Mouse (Mus musculus): ENCODE data around the gene Kcnj12. TPM values are rescaled to one million over a fixed set of nuclear protein-coding genes. Genes with fewer than 3 reads are reported as not detected.

The Kcnj12 gene
- polyA plus RNA-seq, 1 experiment from 2014 or later, result 0.30 TPM

- 32% methylated on average over 9 of the region's 9 CpGs for WGBS
- H3K27ac ChIP-seq (ENCODE audit: low read depth), result no peak overlapping the region
- no peak for TF ChIP-seq CTCF (IDR thresholded peaks at IDR 0.05; ENCODE audit: low read depth)
- no peak overlapping the region for H3K4me3 ChIP-seq (ENCODE audit: low read depth, low read length)
- H3K4me2 ChIP-seq, result no peak overlapping the region
- H3K36me3 ChIP-seq (ENCODE audit: insufficient read depth), result no peaks in the 10 kb centered on the region
- H3K9me3 ChIP-seq (ENCODE audit: low read depth, low read length), result no peaks in the 10 kb centered on the region
- peak; percentile 7 for DNase-seq
- H3K9ac ChIP-seq, result no peak overlapping the region
- no peaks in the 10 kb centered on the region for H3K4me1 ChIP-seq (ENCODE audit: insufficient read depth)
- H3K27me3 ChIP-seq (ENCODE audit: insufficient read depth, low read length), result no peaks in the 10 kb centered on the region
- ATAC-seq (ENCODE audit: insufficient read depth), result no peak
These were observed 10.5 kb upstream of the Kcnj12 start for GRCm38 (mm10) chr11:61011736-61012294.

- no peaks in the 10 kb centered on the region for H3K4me1 ChIP-seq (ENCODE audit: insufficient read depth)
- H3K9ac ChIP-seq, result no peak overlapping the region
- ATAC-seq (ENCODE audit: insufficient read depth) (no peak), DNase-seq (no peak)
- H3K9me3 ChIP-seq (ENCODE audit: low read depth, low read length), result no peaks in the 10 kb centered on the region
- no peak for TF ChIP-seq CTCF (IDR thresholded peaks at IDR 0.05; ENCODE audit: low read depth)
- 24% methylated on average over 8 of the region's 8 CpGs for WGBS
- no peak overlapping the region for H3K27ac ChIP-seq (ENCODE audit: low read depth)
- H3K4me2 ChIP-seq, result no peak overlapping the region
- no peaks in the 10 kb centered on the region for H3K36me3 ChIP-seq (ENCODE audit: insufficient read depth)
- H3K4me3 ChIP-seq (ENCODE audit: low read depth, low read length), result no peak overlapping the region
- H3K27me3 ChIP-seq (ENCODE audit: insufficient read depth, low read length), result peaks cover 25% of the 10 kb centered on the region
These were observed 5.4 kb upstream of the Kcnj12 start for GRCm38 (mm10) chr11:61016866-61017398.

GRCm38 (mm10) chr11:61021129-61021528, 1.2 kb upstream of the Kcnj12 start:
- H3K4me1 ChIP-seq (ENCODE audit: insufficient read depth), result no peaks in the 10 kb centered on the region
- H3K4me3 ChIP-seq (ENCODE audit: low read depth, low read length), result no peak overlapping the region
- no peaks in the 10 kb centered on the region for H3K36me3 ChIP-seq (ENCODE audit: insufficient read depth)
- no peak overlapping the region for H3K4me2 ChIP-seq
- DNase-seq (no peak), ATAC-seq (ENCODE audit: insufficient read depth) (no peak)
- no peak for TF ChIP-seq CTCF (IDR thresholded peaks at IDR 0.05; ENCODE audit: low read depth)
- H3K27ac ChIP-seq (ENCODE audit: low read depth), result no peak overlapping the region
- no peaks in the 10 kb centered on the region for H3K9me3 ChIP-seq (ENCODE audit: low read depth, low read length)
- 68% methylated on average over 5 of the region's 5 CpGs for WGBS
- peaks cover 56% of the 10 kb centered on the region for H3K27me3 ChIP-seq (ENCODE audit: insufficient read depth, low read length)
- H3K9ac ChIP-seq, result no peak overlapping the region

GRCm38 (mm10) chr11:61021676-61022549, 451 bp upstream of the Kcnj12 start:
- Histone ChIP-seq H3K9ac (peak overlapping the region; percentile 10; the same call in 1 of the 2 replicates), H3K4me2 (peak overlapping the region; percentile 93), H3K27me3 (ENCODE audit: insufficient read depth, low read length) (peaks cover 56% of the 10 kb centered on the region), H3K27ac (ENCODE audit: low read depth) (no peak overlapping the region), H3K36me3 (ENCODE audit: insufficient read depth) (no peaks in the 10 kb centered on the region), H3K9me3 (ENCODE audit: low read depth, low read length) (no peaks in the 10 kb centered on the region), H3K4me3 (ENCODE audit: low read depth, low read length) (peak overlapping the region; percentile 49), H3K4me1 (ENCODE audit: insufficient read depth) (no peaks in the 10 kb centered on the region)
- ATAC-seq (ENCODE audit: insufficient read depth) (no peak), DNase-seq (peak; percentile 11)
- TF ChIP-seq CTCF (IDR thresholded peaks at IDR 0.05; ENCODE audit: low read depth), result no peak
- WGBS, result 2% methylated on average over 66 of the region's 68 CpGs

- Histone ChIP-seq H3K9me3 (ENCODE audit: low read depth, low read length) (no peaks in the 10 kb centered on the region), H3K4me2 (peak overlapping the region; percentile 93), H3K9ac (no peak overlapping the region), H3K27ac (ENCODE audit: low read depth) (no peak overlapping the region), H3K4me3 (ENCODE audit: low read depth, low read length) (peak overlapping the region; percentile 49), H3K27me3 (ENCODE audit: insufficient read depth, low read length) (peaks cover 56% of the 10 kb centered on the region), H3K4me1 (ENCODE audit: insufficient read depth) (no peaks in the 10 kb centered on the region), H3K36me3 (ENCODE audit: insufficient read depth) (no peaks in the 10 kb centered on the region)
- ATAC-seq (ENCODE audit: insufficient read depth), result no peak
- no peak for TF ChIP-seq CTCF (IDR thresholded peaks at IDR 0.05; ENCODE audit: low read depth)
- 45% methylated on average over 9 of the region's 9 CpGs for WGBS
- peak; percentile 13 for DNase-seq
These were observed 1.2 kb downstream of the Kcnj12 start for GRCm38 (mm10) chr11:61023416-61024200.

- H3K4me3 ChIP-seq (ENCODE audit: low read depth, low read length), result no peak overlapping the region
- H3K27me3 ChIP-seq (ENCODE audit: insufficient read depth, low read length), result peaks cover 53% of the 10 kb centered on the region
- H3K27ac ChIP-seq (ENCODE audit: low read depth), result no peak overlapping the region
- ATAC-seq (ENCODE audit: insufficient read depth) (no peak), DNase-seq (no peak)
- no peaks in the 10 kb centered on the region for H3K4me1 ChIP-seq (ENCODE audit: insufficient read depth)
- no peak overlapping the region for H3K9ac ChIP-seq
- H3K36me3 ChIP-seq (ENCODE audit: insufficient read depth), result no peaks in the 10 kb centered on the region
- no peak overlapping the region for H3K4me2 ChIP-seq
- TF ChIP-seq CTCF (IDR thresholded peaks at IDR 0.05; ENCODE audit: low read depth), result no peak
- WGBS, result 65% methylated on average over 6 of the region's 6 CpGs
- no peaks in the 10 kb centered on the region for H3K9me3 ChIP-seq (ENCODE audit: low read depth, low read length)
These were observed 2.0 kb downstream of the Kcnj12 start for GRCm38 (mm10) chr11:61024388-61024787.

Measured in lung, embryonic 14.5 days (tissue).